Mouse (Mus musculus) adrenal gland, adult 8-10 months (tissue): ENCODE measurements around the gene Tmem59l. TPM values are rescaled to one million over a fixed set of nuclear protein-coding genes. Genes with fewer than 3 reads are reported as not detected.
"Not testable (repeated sequence)": the region's sequence is repeated elsewhere in the genome, so short reads cannot be mapped to it uniquely, and the experiment has no call there.

Source experiments
- DNase-seq: peaks from one replicate; pipeline ENCODE4 v3.0.0; 2022
- total RNA-seq, 4 experiments: library from RNA; stranded (reverse); gene quantifications; 2 replicates each; pipeline ENCODE4 v1.2.4; 2022

Gene Tmem59l
- total RNA-seq, result 10 to 100 TPM; 27.2 to 44.6 (median 31.0) TPM

- DNase-seq, result no peak
These were observed at the start of gene Tmem59l for GRCm38 (mm10) chr8:70486941-70487520. Gene Tmem59l, minus strand, starts transcription at chr8:70487358.

GRCm38 (mm10) chr8:70535701-70536100, 48.5 kb upstream of the Tmem59l start:
- no peak for DNase-seq

- DNase-seq, result no peak
These were observed 48.1 kb upstream of the Tmem59l start for GRCm38 (mm10) chr8:70535221-70535620.

GRCm38 (mm10) chr8:70534281-70534680, 47.1 kb upstream of the Tmem59l start:
- no peak for DNase-seq

GRCm38 (mm10) chr8:70530314-70530713, 43.2 kb upstream of the Tmem59l start:
- no peak for DNase-seq

- peak; percentile 64 for DNase-seq
These were observed 42.6 kb upstream of the Tmem59l start for GRCm38 (mm10) chr8:70529741-70530161.

- no peak for DNase-seq
These were observed 42.1 kb upstream of the Tmem59l start for GRCm38 (mm10) chr8:70529299-70529698.

GRCm38 (mm10) chr8:70528182-70528797, 41.1 kb upstream of the Tmem59l start:
- no peak for DNase-seq

- peak; percentile 95 for DNase-seq
These were observed 40.5 kb upstream of the Tmem59l start, which contains the start of the genes Fkbp8 and Kxd1 for GRCm38 (mm10) chr8:70527512-70528181. Gene Fkbp8, plus strand, starts transcription at chr8:70527724. Gene Kxd1, minus strand, starts transcription at chr8:70527956.

- DNase-seq, result no peak
These were observed 40.0 kb upstream of the Tmem59l start for GRCm38 (mm10) chr8:70527111-70527511.

GRCm38 (mm10) chr8:70522592-70523403, 35.6 kb upstream of the Tmem59l start:
- DNase-seq, result peak; percentile 96

GRCm38 (mm10) chr8:70519606-70520005, 32.4 kb upstream of the Tmem59l start:
- DNase-seq, result no peak

- no peak for DNase-seq
These were observed 31.9 kb upstream of the Tmem59l start for GRCm38 (mm10) chr8:70519043-70519442.

- DNase-seq, result no peak
These were observed 30.9 kb upstream of the Tmem59l start for GRCm38 (mm10) chr8:70517940-70518643.

- DNase-seq, result no peak
These were observed 26.3 kb upstream of the Tmem59l start for GRCm38 (mm10) chr8:70513441-70513840.

- no peak for DNase-seq
These were observed 25.2 kb upstream of the Tmem59l start for GRCm38 (mm10) chr8:70512253-70512903.

- no peak for DNase-seq
These were observed 24.6 kb upstream of the Tmem59l start for GRCm38 (mm10) chr8:70511770-70512169.

- not testable (repeated sequence) for DNase-seq
These were observed 24.0 kb upstream of the Tmem59l start for GRCm38 (mm10) chr8:70511174-70511573.

GRCm38 (mm10) chr8:70510228-70510915, 23.2 kb upstream of the Tmem59l start, which contains the start of gene Uba52:
Gene Uba52, minus strand, starts transcription at chr8:70510801.
- peak; percentile 97 for DNase-seq

GRCm38 (mm10) chr8:70509281-70509952, 22.3 kb upstream of the Tmem59l start:
- DNase-seq, result no peak
